Mouse (Mus musculus) E14TG2a.4 (cell line): ENCODE measurements at regions not wholly inside any gene's neighbourhood (a gene's known extent, or its start where the extent isn't known, plus 50 kb on each side); places are given as distances from the start of the nearest gene placed in this dataset.

Experiments
- CTCF ChIP-seq: conservative IDR thresholded peaks from 2 replicates; pipeline ENCODE4 v1.5.1; 2014; ENCODE audit warnings: low read length
- NANOG ChIP-seq: IDR thresholded peaks from 2 replicates; pipeline ENCODE4 v1.6.1; 2014; ENCODE audit warnings: borderline replicate concordance, low read length, mixed read lengths
- POU5F1 ChIP-seq: IDR thresholded peaks from 2 replicates; pipeline ENCODE4 v1.6.1; 2014; ENCODE audit warnings: low read length, borderline replicate concordance

- TF ChIP-seq CTCF = no peak
- no peak for TF ChIP-seq POU5F1
- no peak; the same call in 1 of the 2 replicates for TF ChIP-seq NANOG
Measured at GRCm38 (mm10) chr12:70554586-70554985, 101.7 kb downstream of the Tmx1 start.
